Comparison of ENCODE assay signal across 9 mouse cellular contexts in the genomic region with DNA sequence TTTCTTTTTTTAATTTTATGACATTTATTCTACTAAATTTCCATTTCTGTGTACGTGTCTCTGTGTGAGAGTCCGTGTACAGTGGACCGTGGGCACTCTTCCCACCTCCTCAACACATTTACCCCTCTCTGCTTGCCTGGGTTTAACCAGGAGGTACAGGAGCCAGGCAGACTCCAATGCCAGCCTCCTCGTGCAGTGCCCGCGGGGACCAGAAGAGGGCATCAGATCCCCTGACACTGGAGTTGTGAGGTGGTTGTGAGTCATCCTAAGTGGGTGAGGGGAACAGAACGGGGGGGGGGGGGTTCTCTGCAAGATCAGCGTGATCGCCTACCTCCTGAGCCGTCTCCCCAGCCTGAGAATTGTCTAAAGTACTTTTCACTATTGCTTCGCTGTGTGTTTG. TPM values are rescaled to one million over a fixed set of nuclear protein-coding genes. Genes with fewer than 3 reads are reported as not detected.
DNase-seq lines count a peak whose midpoint lies in the region; ATAC-seq and TF ChIP-seq lines count a peak whose summit lies in the region.
"Had no signal": no experiment of that assay in that cellular context is flagged by ENCODE, and none has a peak within 500 bp of the region (broad histone marks: within the 10 kb centered on the region; RNA-seq: fewer than 3 reads in every experiment).

No protein-coding gene starts in this region.

- H3K36me3 ChIP-seq in myocyte (ENCODE audit: control insufficient read depth, insufficient read depth) = no peaks in the 10 kb centered on the region

- no peak for TF ChIP-seq POLR2A in bone marrow, adult 2 months (IDR thresholded peaks at IDR 0.05; ENCODE audit: borderline replicate concordance, control insufficient read depth, low read depth, low read length)
- TF ChIP-seq POLR2A in myocyte (IDR thresholded peaks at IDR 0.05; ENCODE audit: insufficient read length, low read depth) = no peak

- H3K4me2 ChIP-seq in myocyte (ENCODE audit: low read depth) = peak overlapping the region; percentile 86

- H3K27ac ChIP-seq in bone marrow, adult 2 months (ENCODE audit: control insufficient read depth, insufficient read depth, low read depth, low read length, poor library complexity) = no peak overlapping the region

- H3K4me1 ChIP-seq in bone marrow, adult 2 months (ENCODE audit: control insufficient read depth, insufficient read depth, low read length) = no peaks in the 10 kb centered on the region; the same call in 1 of the 2 replicates

- TF ChIP-seq CTCF in bone marrow, adult 2 months (IDR thresholded peaks at IDR 0.05; ENCODE audit: control insufficient read depth, insufficient read depth, low read length) = peak; percentile 67

- H3K79me2 ChIP-seq in myocyte (ENCODE audit: control insufficient read depth, insufficient read depth) = no peaks in the 10 kb centered on the region

- H3K4me3 ChIP-seq in bone marrow, adult 2 months (replicated peaks; ENCODE audit: control insufficient read depth, low read depth, low read length) = no peak overlapping the region
- peak overlapping the region; percentile 1 for H3K4me3 ChIP-seq in myocyte

- WGBS in bone marrow, adult 2 months = 15% methylated on average over 11 of the region's 11 CpGs

- peaks cover 17% of the 10 kb centered on the region for H3K27me3 ChIP-seq in myocyte (ENCODE audit: control insufficient read depth, insufficient read depth, insufficient read length)

- ATAC-seq in CD4-positive, CD25-positive, alpha-beta regulatory T cell, adult 4 months = peak; percentile 80
- peak; percentile 70; the same call in 1 of the 2 replicates for ATAC-seq in frontal cortex, adult (ENCODE audit: low TSS enrichment)

- intact Hi-C loops in heart, postnatal 10 days (cut with DNase I) = no loop called here

- no peak overlapping the region for H3ac ChIP-seq in myocyte (ENCODE audit: control insufficient read depth, insufficient read length)

- DNase-seq in heart, postnatal 10 days = peak; percentile 47 to 69
- no peak for DNase-seq in heart, adult 11 months
- peak; percentile 56 for DNase-seq in left cerebral cortex, adult 11 months (ENCODE audit: low spot score)
- DNase-seq in thymus, adult 18-20 months = peak; percentile 35 to 44

TF ChIP-seq in myocyte, 11 proteins besides CTCF, POLR2A, EP300 and RAD21:
- TF ChIP-seq TCF12 (IDR thresholded peaks at IDR 0.05; ENCODE audit: insufficient read depth, poor library complexity, severe bottlenecking) = no peak
- no peak for TF ChIP-seq CEBPB (IDR thresholded peaks at IDR 0.05; ENCODE audit: insufficient read depth, poor library complexity, severe bottlenecking)

RNA-seq across cellular contexts. Expression of gene Oxt, which starts 2.2 kb away (rescaled TPM):
- total RNA-seq in heart, postnatal 10 days (2021) = under 1 TPM in 1 of 2 experiments, not detected in 1; 0.62 TPM
- polyA plus RNA-seq in CD4-positive, CD25-positive, alpha-beta regulatory T cell, adult 4 months (2017; shearing (Covaris generic)) = not detected
- polyA plus RNA-seq in bone marrow, adult 2 months (2011; ENCODE audit: insufficient read depth, insufficient read length, low replicate concordance, missing spikeins) = not detected in 2 replicates
- polyA plus RNA-seq in myocyte (2012; fragmentation: generic; extraction: Trizol) = not detected
- polyA plus RNA-seq: liver, embryonic 16.5 days had no signal

RNA-seq across cellular contexts. Expression of gene Avp, which starts 4.2 kb away (rescaled TPM):
- total RNA-seq in heart, postnatal 10 days (2021) = 1 to 10 TPM in 1 of 2 experiments, under 1 TPM in 1; 0.60 to 1.1 TPM
- not detected for polyA plus RNA-seq in CD4-positive, CD25-positive, alpha-beta regulatory T cell, adult 4 months (2017; shearing (Covaris generic))
- not detected in 2 replicates for polyA plus RNA-seq in bone marrow, adult 2 months (2011; ENCODE audit: insufficient read depth, insufficient read length, low replicate concordance, missing spikeins)
- not detected for polyA plus RNA-seq in myocyte (2012; fragmentation: generic; extraction: Trizol)
- polyA plus RNA-seq: liver, embryonic 16.5 days had no signal

RNA-seq across cellular contexts. Expression of gene Mrps26, which starts 14.6 kb away (rescaled TPM):
- total RNA-seq in heart, postnatal 10 days (2021) = 10 to 100 TPM; 76.2 to 77.8 TPM
- polyA plus RNA-seq in CD4-positive, CD25-positive, alpha-beta regulatory T cell, adult 4 months (2017; shearing (Covaris generic)) = 10 to 100 TPM; 22.9 to 28.7 TPM
- polyA plus RNA-seq in bone marrow, adult 2 months (2011; ENCODE audit: insufficient read depth, insufficient read length, low replicate concordance, missing spikeins) = 33.2 and 57.4 TPM in 2 replicates
- 86.9 TPM for polyA plus RNA-seq in myocyte (2012; fragmentation: generic; extraction: Trizol)

RNA-seq across cellular contexts. Expression of gene Fastkd5, which starts 51.7 kb away (rescaled TPM):
- 1 to 10 TPM; 8.8 to 9.5 TPM for total RNA-seq in heart, postnatal 10 days (2021)
- 10 to 100 TPM; 12.0 to 12.5 TPM for polyA plus RNA-seq in CD4-positive, CD25-positive, alpha-beta regulatory T cell, adult 4 months (2017; shearing (Covaris generic))
- 2.5 and 3.1 TPM in 2 replicates for polyA plus RNA-seq in bone marrow, adult 2 months (2011; ENCODE audit: insufficient read depth, insufficient read length, low replicate concordance, missing spikeins)
- polyA plus RNA-seq in myocyte (2012; fragmentation: generic; extraction: Trizol) = 5.9 TPM

RNA-seq across cellular contexts. Expression of gene Ubox5, which starts 51.7 kb away (rescaled TPM):
- 1 to 10 TPM; 6.2 to 6.4 TPM for total RNA-seq in heart, postnatal 10 days (2021)
- 10 to 100 TPM in 1 of 2 experiments, 1 to 10 TPM in 1; 8.4 to 14.8 TPM for polyA plus RNA-seq in CD4-positive, CD25-positive, alpha-beta regulatory T cell, adult 4 months (2017; shearing (Covaris generic))
- 2.3 and 5.4 TPM in 2 replicates for polyA plus RNA-seq in bone marrow, adult 2 months (2011; ENCODE audit: insufficient read depth, insufficient read length, low replicate concordance, missing spikeins)
- 5.4 TPM for polyA plus RNA-seq in myocyte (2012; fragmentation: generic; extraction: Trizol)
